Mouse (Mus musculus) ES-Bruce4 (cell line): ENCODE results near the gene Hspb11.

ENCODE experiments used
- EP300 ChIP-seq: IDR thresholded peaks from 2 replicates; pipeline ENCODE4 v1.6.1; 2011; ENCODE audit warnings: low read depth, low read length; ENCODE audit not compliant: insufficient read depth
- POLR2A ChIP-seq: IDR thresholded peaks from one replicate; pipeline ENCODE4 v1.8.1; 2011; ENCODE audit warnings: low read length; ENCODE audit not compliant: insufficient read depth

- TF ChIP-seq POLR2A (no peak), EP300 (no peak)
Observed at GRCm38 (mm10) chr4:107286386-107286785, 33.0 kb downstream of the Hspb11 start.
